Mouse (Mus musculus): ENCODE measurements at regions not wholly inside any gene's neighbourhood (a gene's known extent, or its start where the extent isn't known, plus 50 kb on each side); places are given as distances from the start of the nearest gene placed in this dataset.
A peak's percentile ranks its signal among the peaks of the same experiment; 100 is the strongest.

DNA sequence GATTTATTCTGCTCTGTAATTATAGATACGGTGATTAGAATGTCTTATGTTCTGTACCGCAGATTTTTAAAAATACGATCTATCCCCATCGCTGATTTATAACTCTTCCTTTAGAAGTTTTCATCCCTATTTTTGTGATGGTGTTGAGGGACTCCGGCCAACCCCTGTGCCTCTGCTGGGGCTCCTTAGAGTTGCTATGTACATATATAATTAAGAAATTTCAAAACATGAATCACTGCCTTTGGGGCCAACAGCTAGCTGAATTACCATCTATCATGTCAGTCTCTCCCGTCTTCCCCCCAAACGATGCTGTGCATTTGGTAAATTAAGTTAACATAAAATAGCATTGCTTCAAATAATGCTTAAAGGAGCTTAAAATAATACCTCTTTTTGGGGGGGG is 79.8 kb upstream of the Ctbp2 start:
- ATAC-seq (ENCODE audit: low FRiP score, low read depth) = no peak
- H3K36me3 ChIP-seq = no peaks in the 10 kb centered on the region
- no peak overlapping the region for H3K4me2 ChIP-seq (replicated peaks)
- no peaks in the 10 kb centered on the region for H3K9me3 ChIP-seq
- H3K4me1 ChIP-seq = peaks cover 13% of the 10 kb centered on the region
- H3K4me3 ChIP-seq = no peak overlapping the region
- 70% methylated on average over 7 of the region's 7 CpGs for whole genome bisulfite sequencing
- peaks cover 63% of the 10 kb centered on the region for H3K27me3 ChIP-seq
- H3K9ac ChIP-seq = no peak overlapping the region
- no peak overlapping the region for H3K27ac ChIP-seq

DNA sequence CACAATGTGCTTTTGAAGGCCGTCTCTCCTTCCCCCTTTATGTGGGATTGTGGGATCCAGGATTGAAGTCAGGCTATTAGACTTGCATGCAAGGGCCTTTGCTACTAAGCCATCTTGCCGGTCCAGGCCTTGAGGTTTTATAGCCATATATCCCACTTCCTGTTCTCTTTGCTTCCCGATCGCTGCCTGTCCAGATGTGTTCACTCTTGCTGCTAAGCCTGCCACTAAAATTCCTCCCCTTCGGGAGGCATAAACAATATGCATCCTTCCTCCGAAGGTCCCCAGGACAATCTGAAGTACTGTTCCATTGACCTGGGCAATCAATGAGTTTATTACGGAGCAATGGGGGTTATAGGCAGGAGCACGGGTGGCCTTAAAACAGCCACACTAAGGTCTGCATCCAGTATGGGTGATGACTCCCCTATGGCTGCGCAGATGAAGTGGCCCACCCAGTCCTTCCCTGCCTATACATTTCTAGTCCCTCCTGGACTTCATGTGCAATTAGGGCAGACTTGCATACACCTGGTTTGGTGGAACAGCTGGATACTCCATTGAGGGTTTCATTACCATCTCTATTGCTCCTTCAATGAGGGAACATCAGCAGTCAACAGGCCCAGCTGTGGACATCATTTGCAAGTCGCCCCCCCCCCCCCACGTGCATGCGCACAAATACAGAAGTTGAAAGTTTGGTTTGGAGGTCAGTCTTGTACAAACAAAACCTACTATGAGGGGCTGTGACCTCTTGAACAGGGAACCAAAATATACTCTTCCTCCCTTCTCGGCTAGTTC is 78.1 kb upstream of the Ctbp2 start:
- Histone ChIP-seq H3K27ac (no peak overlapping the region), H3K4me3 (no peak overlapping the region), H3K9me3 (no peaks in the 10 kb centered on the region), H3K4me1 (peaks cover 13% of the 10 kb centered on the region), H3K36me3 (no peaks in the 10 kb centered on the region), H3K27me3 (peaks cover 67% of the 10 kb centered on the region), H3K4me2 (replicated peaks) (no peak overlapping the region), H3K9ac (no peak overlapping the region)
- ATAC-seq (ENCODE audit: low FRiP score, low read depth) = peak; percentile 69; the same call in 1 of the 2 replicates
- WGBS = 33% methylated on average over 13 of the region's 13 CpGs

DNA sequence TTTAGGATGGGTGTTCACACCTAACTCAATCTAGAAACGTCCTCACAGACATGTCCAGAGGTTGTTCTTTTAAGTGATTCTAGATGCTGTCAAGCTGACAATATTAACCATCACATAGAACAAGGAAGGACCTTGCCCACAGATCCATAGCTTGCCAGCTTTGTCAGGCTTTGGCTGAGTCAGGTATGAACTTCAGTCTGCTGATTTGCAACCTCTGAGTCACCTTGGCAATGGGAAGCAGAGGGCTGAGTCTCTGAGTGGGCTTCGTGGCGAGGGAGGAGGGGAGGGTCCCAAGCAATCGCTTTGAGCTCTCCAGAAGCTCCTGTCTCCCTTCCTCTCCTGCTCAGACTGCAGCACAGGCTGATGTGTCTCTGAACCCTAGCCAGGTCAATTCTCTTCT is 74.9 kb upstream of the Ctbp2 start:
- 69% methylated on average over 4 of the region's 4 CpGs for WGBS
- no peak for ATAC-seq (ENCODE audit: low FRiP score, low read depth)
- Histone ChIP-seq H3K9me3 (no peaks in the 10 kb centered on the region), H3K4me2 (replicated peaks) (no peak overlapping the region), H3K9ac (no peak overlapping the region), H3K27ac (no peak overlapping the region), H3K4me1 (peaks cover 9% of the 10 kb centered on the region), H3K4me3 (no peak overlapping the region), H3K36me3 (no peaks in the 10 kb centered on the region), H3K27me3 (peaks cover 50% of the 10 kb centered on the region)

GRCm38 (mm10) chr7:133189880-133190462 is 65.8 kb upstream of the Ctbp2 start:
- no peak overlapping the region for H3K9ac ChIP-seq
- no peak for ATAC-seq (ENCODE audit: low FRiP score, low read depth)
- H3K9me3 ChIP-seq = no peaks in the 10 kb centered on the region
- WGBS = 68% methylated on average over 7 of the region's 7 CpGs
- no peak overlapping the region for H3K27ac ChIP-seq
- peaks cover 10% of the 10 kb centered on the region; the same call in 1 of the 2 replicates for H3K4me1 ChIP-seq
- H3K4me2 ChIP-seq (replicated peaks) = no peak overlapping the region
- 0 out of 2 replicates have a peak, but pooled peaks cover 6% of the 10 kb centered on the region for H3K27me3 ChIP-seq
- H3K36me3 ChIP-seq = no peaks in the 10 kb centered on the region
- no peak overlapping the region for H3K4me3 ChIP-seq

DNA sequence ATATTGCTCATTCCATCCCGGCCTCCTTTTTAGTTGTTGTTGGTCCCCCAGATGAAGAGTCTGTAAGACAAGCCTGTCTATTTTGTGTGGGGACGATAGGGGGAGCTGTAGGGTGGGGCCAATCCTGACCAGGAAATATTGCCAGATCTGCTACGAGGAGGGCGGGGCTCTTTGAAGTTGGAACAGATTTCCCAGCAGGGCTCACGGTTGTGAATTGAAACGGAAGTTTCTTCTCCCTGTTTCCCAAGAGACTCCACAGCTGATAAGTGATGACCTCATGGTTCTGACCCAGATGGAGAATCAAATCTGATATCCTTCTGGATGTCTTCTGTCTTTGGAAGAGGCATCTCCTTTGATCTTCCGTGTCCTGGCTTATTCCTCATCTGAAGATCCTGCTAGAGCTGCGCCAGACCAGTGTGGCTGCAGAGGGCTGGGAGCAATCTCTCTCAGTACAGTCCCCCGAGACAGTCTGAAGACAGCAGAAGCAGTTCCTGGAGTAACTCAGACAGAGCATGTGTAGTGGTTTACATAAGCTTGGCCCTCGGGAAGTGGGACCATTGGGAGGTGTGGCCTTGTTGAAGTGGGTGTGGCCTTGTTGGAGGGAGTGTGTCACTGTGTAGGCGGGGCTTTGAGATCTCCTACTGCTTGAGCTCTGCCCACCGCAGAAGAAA is 61.9 kb upstream of the Ctbp2 start:
- Histone ChIP-seq H3K4me3 (peak overlapping the region; percentile 20; the same call in 1 of the 2 replicates), H3K4me1 (peaks cover 10% of the 10 kb centered on the region; the same call in 1 of the 2 replicates), H3K36me3 (no peaks in the 10 kb centered on the region), H3K27me3 (no peaks in the 10 kb centered on the region), H3K27ac (no peak overlapping the region), H3K9ac (no peak overlapping the region; the same call in 1 of the 2 replicates), H3K9me3 (peaks cover 4% of the 10 kb centered on the region; the same call in 1 of the 2 replicates), H3K4me2 (replicated peaks) (peak overlapping the region; percentile 50)
- peak; percentile 57; the same call in 1 of the 2 replicates for ATAC-seq (ENCODE audit: low FRiP score, low read depth)
- WGBS = 12% methylated on average over 12 of the region's 12 CpGs

GRCm38 (mm10) chr7:133184905-133185594 is 60.9 kb upstream of the Ctbp2 start:
- no peak overlapping the region for H3K4me2 ChIP-seq (replicated peaks)
- no peak overlapping the region for H3K4me3 ChIP-seq
- peaks cover 4% of the 10 kb centered on the region; the same call in 1 of the 2 replicates for H3K9me3 ChIP-seq
- H3K9ac ChIP-seq = no peak overlapping the region
- WGBS = 63% methylated on average over 16 of the region's 16 CpGs
- ATAC-seq (ENCODE audit: low FRiP score, low read depth) = no peak
- H3K36me3 ChIP-seq = no peaks in the 10 kb centered on the region
- no peak overlapping the region for H3K27ac ChIP-seq
- H3K4me1 ChIP-seq = peaks cover 10% of the 10 kb centered on the region; the same call in 1 of the 2 replicates
- H3K27me3 ChIP-seq = no peaks in the 10 kb centered on the region

- ATAC-seq (ENCODE audit: low FRiP score, low read depth) = no peak
- Histone ChIP-seq H3K4me2 (replicated peaks) (no peak overlapping the region), H3K4me1 (peaks cover 17% of the 10 kb centered on the region), H3K9ac (no peak overlapping the region), H3K27me3 (no peaks in the 10 kb centered on the region; the same call in 1 of the 2 replicates), H3K4me3 (no peak overlapping the region), H3K9me3 (peaks cover 4% of the 10 kb centered on the region; the same call in 1 of the 2 replicates), H3K36me3 (no peaks in the 10 kb centered on the region), H3K27ac (no peak overlapping the region)
- 46% methylated on average over 2 of the region's 2 CpGs for WGBS
Observed at GRCm38 (mm10) chr7:133181388-133181787, 57.2 kb upstream of the Ctbp2 start.

DNA sequence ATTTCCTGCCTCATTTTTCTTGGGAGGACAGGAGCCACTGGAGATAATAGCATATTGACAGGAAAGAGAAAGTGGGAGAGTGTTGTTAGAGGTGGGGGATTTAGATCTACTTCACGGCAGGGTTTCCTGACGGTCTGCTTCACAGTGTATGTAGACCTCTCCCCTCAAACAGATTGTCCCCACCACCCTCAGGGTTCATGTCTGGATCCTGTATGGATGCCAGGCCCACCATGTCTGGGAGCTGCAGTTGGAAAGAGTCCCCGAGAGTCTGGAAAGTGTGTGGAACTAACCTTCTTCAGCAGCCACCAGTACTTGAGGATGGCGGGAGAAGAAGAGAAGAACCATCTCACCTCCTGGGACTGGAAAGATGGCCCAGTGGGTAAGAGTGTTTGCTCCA is 53.0 kb upstream of the Ctbp2 start:
- H3K4me1 ChIP-seq = peaks cover 10% of the 10 kb centered on the region
- no peaks in the 10 kb centered on the region; the same call in 1 of the 2 replicates for H3K27me3 ChIP-seq
- peaks cover 4% of the 10 kb centered on the region; the same call in 1 of the 2 replicates for H3K9me3 ChIP-seq
- no peak overlapping the region for H3K4me2 ChIP-seq (replicated peaks)
- no peaks in the 10 kb centered on the region for H3K36me3 ChIP-seq
- no peak overlapping the region for H3K9ac ChIP-seq
- no peak for ATAC-seq (ENCODE audit: low FRiP score, low read depth)
- H3K4me3 ChIP-seq = no peak overlapping the region
- no peak overlapping the region for H3K27ac ChIP-seq
- 68% methylated on average over 4 of the region's 4 CpGs for WGBS

DNA sequence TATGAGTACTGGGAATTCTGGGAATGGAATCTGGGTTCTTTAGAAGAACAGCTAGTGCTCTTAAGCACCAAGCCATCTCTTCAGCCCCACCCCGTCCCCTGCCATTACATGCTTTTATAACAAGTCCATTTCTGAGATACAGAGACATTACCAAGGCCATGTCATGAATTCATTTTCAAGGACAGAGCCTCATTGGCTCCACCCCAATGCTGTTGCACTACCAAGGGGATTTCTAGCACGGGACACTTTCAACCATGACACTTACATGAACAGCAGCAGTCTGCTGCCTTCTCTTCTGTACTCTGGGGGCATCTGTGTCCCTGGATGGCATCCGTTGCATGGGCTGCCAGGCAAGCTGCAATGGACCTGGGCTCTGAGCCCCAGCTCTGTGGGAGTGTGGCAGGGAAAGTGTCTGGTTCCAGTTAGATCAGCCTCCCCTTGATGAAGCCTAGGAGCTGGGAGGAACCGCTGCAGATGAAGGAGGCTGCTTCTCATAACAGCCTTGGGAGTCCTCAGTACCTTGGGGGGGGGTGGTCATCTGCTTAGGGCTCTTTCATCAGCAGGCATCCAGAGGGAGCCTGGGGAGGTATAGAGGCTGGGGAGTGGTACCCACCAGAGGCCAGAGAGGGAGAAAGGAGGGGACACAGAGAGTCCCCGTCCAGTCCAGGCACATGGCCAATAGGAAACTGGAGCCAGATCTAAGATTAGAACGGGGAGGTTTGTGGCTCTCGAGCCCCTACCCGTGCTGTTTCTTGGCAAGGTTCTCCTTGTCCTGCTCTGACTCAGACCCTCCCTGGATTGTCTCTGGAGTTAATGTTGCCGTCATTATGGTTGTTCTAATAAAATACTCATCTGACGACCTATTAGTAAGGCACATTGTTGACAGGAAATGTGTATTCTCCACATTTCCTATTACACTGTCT is 52.4 kb upstream of the Ctbp2 start:
- Histone ChIP-seq H3K4me2 (replicated peaks) (no peak overlapping the region), H3K36me3 (no peaks in the 10 kb centered on the region), H3K4me3 (no peak overlapping the region), H3K9me3 (peaks cover 4% of the 10 kb centered on the region; the same call in 1 of the 2 replicates), H3K27ac (no peak overlapping the region), H3K4me1 (peaks cover 10% of the 10 kb centered on the region), H3K9ac (no peak overlapping the region), H3K27me3 (no peaks in the 10 kb centered on the region; the same call in 1 of the 2 replicates)
- WGBS = 35% methylated on average over 10 of the region's 10 CpGs
- ATAC-seq (ENCODE audit: low FRiP score, low read depth) = no peak
